Mouse (Mus musculus) right cerebral cortex, adult 2 months (tissue): ENCODE data around the gene Tenm2.

Source experiments
- DNase-seq, 2 experiments: peaks; one replicate each; pipeline ENCODE4 v3.0.0; 2021 to 2022; ENCODE audit warnings: low spot score in 2 of 2

Tenm2 gene

DNA sequence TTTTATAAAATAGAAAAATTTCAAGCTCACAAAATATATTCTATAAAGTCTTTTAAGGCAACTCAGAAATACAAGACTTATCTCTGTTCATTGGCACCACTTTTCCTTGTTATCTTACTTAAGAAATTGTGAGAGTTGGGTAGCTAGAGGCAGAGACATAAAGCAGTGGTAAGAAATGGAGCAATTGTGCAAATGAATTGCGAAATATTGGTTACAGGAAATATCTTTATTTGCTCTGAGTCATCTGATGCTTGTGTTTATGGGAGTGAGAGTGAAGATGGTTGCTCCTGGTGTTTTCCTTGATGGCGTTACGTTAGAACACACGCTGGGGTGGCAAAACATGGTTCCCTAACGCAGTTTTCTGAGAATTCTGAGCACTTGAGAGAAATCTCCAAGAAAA is 156.4 kb downstream of the Tenm2 start:
- DNase-seq, result no peak

DNA sequence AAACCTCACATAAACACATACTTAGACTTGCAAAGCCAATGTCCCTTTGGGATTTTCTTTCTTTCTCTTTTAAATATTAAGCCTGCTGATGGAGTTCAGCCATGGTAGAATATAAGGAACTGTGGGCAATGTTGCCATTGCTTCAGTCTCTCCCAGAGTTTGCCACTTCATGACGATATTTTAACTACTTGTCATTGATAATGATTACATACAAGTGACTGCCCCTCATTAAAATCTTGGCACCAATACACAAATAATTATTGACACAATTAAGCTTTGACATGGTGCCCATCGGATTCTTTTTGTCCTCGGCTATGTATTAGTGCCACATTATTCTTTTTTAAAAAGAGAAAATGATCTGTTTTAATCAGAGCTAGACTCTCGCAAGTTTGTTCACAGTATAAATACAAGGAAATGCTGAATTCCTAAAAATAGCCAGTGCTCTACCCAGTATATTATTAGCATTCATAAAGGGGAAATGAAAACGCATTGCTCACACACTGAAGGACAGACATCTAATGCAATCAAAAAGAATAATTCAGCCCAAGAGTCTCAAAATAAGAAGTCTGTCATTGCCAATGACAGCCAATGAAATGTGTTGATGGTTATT is 158.7 kb downstream of the Tenm2 start:
- DNase-seq, result no peak

DNA sequence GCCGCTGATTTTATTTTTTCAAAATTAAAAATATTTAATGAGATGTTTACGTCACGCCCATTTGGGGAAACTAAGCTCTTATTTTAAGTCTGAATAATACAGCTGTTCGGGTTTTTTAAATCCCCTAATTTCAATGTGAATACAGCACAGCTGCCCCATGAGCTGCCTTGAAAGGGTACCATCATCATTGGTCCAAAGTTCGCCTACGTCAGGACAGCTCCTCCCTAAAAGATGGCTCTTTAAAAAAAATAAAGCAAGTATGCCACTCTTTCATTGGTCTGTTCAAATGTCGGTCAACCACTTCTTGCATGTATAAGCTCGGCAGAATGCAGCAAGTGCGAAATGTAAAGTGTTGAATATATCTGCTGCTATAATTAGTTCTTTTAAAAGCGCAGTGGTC is 160.4 kb downstream of the Tenm2 start:
- DNase-seq, result no peak

DNA sequence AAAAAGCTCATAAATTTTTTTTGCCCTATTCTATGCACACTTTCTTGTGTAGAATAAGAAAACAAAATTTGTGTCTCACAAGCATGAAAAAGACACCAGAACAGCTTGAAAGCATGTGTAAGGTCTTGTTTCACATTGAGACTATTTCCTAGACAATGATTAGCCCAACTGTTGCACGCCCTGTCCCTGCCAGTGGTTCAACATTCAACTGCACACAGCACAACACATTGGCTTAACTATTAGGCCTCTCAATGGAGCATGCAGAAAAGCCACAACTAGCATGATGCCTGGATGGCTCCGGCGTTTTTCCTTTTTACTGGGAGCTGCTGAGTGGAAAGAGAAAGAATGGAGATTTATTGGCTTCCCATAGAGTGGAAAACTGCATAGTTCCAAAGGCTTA is 170.3 kb downstream of the Tenm2 start:
- DNase-seq, result no peak

DNA sequence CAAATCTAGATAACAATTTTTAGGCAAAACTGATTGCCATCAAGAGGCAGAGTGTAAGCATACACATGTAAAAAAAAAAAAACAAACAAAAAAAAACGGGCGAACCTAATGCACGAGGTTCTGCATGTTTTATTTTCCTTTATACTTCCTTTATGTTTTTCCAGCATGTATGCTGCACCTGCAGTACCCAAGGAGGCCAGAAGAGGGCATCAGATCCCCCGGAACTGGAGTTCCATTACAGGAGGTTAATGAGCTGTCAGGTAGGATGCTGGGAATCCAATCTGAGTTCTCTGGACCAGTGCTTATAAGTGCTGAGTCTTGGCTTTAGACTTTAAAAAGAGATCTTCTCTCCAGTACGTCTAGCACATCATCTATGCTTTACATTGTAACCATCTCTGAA is 189.1 kb downstream of the Tenm2 start:
- peak; percentile 11 to 18 for DNase-seq

DNA sequence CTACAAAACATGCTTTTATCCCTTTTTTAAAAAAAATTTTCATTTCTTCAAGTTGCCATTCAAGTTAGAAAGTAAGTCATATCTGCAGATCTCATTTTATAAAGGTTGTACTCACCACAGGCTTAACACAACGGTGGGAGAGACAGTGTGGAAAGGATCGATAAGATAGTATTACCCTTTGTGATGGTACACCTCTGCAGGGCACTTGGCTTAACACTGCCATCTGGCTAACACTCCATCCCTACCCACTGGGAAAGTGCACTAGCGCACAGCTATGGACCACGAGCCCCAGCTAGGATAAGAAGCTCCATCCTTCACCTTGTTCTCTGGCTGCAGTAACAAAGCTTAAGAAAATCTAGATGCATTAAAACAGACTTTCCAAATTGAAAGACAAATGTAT is 194.5 kb downstream of the Tenm2 start:
- no peak for DNase-seq

DNA sequence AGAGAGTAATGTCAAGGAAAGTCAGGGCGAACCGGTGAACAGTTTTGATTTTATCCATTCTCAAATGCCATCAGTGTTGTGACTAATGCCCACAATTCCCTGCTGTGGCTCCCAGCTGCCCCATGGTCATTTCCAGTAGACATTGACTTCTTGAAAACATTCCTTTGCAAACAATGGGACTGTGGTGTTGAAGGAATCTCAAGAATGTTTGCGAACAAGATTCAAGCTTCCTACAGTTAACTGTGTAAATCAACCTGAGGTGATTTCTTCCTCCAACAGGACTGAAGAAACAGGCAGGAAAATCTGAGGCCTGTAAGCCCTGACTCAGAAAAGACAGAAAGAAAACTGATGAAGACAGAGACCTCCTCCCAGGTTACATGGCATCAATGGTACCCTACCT is 196.5 kb downstream of the Tenm2 start:
- DNase-seq, result no peak

DNA sequence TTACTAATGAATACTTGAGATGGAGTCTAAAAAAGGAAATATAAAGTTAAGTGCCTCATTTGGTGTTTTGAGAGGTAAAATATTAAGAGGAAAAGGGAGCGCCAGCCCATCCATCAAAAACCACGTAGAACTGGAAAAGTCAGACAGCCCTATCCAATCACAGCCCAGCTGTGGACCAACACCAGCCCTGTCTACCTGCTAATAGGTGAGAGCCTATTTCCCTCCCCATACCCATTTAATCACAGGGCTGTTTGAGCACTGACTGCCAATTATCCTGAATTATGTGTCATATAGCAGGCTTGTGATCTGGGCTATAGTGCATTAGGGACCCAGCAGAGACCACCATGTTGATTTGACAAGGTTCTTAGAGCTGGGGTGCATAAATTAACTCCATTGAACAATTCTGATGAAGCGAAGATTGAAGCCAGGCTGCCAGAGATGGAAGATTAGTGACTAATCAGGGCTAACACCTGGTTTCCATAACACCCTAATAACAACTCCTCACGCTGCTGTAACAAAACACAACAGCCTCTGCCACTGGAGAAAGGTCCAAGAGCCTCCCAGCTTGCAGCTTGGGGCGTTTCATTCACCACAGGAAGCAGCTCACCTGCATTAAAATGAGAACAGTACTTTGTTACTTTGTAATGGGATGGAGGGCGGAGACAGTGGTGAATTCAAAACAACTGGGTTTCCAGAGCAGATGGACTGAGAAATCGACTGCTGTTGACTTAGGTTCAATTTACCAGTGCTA is 204.3 kb downstream of the Tenm2 start:
- DNase-seq, result no peak

DNA sequence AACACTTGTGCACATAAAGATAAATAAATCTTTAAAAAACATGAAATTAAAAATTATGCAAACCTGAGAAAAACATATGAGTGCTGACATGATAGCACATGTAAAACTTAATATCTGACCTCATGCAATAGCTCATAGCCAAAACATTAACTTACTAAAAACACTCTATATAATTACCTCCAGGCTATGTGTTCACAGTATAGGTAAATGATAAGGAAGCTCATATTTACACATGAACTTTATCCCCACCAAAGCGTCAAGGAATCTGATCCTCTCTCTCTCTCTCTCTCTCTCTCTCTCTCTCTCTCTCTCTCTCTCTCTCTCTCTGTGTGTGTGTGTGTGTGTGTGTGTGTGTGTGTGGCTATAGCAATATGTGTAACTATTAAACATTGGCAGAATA is 223.9 kb downstream of the Tenm2 start:
- DNase-seq, result no peak

DNA sequence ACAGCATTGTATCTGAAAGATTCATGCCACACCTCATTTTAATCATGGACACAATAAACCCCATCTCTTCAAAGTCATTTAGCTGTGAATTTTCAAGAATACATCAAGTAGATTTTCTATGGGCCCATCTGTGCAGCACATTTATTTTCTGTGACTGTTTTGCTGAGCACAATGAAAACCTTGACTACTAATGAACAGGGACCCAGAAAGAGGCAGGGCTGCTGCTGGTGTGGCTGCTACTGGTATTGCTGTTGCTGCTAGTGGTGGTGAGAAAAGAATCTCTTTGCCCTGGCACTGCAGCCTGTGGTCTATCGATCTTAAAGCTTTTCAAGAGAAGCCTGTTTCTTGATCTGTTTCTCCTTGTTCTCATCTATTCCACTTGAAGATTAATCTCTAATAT is 226.5 kb downstream of the Tenm2 start:
- DNase-seq, result no peak

DNA sequence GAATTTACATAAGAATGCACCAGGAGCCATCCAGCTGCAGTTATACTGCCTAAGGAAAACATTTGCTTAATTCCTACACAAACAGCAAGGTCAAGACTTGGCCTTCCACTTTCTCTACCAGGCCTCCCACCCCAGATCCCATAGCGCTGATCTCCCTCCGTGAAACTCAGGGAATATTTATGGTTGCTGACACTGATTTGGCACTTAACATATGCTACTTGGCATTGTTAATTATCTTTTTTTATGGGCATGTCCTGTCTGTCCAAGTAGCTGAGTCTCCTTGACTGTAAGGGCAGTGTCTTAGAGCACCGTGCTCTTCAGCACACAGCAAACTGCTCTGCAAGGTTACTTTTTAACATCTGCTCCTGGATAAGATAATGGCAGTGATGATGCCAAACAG is 238.1 kb downstream of the Tenm2 start:
- no peak for DNase-seq

DNA sequence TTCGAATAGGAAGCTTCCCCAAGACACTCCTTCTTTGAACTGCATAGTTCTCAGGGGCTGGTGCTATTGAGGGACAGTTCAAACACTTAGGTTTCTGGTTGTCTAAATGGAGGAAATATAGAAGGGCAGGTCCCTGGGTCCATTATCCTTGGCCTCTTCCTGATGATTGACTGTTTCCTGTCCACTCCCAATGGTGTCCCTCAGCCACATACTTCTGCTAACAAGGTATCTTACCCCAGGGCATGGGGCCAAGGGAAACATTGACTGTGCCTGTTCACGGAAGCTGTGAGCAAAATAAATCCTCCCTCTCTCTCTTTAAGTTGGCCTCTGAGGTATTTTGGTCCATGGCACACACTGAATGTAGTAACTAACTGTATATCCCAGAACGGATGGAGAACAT is 244.9 kb downstream of the Tenm2 start:
- DNase-seq, result no peak

DNA sequence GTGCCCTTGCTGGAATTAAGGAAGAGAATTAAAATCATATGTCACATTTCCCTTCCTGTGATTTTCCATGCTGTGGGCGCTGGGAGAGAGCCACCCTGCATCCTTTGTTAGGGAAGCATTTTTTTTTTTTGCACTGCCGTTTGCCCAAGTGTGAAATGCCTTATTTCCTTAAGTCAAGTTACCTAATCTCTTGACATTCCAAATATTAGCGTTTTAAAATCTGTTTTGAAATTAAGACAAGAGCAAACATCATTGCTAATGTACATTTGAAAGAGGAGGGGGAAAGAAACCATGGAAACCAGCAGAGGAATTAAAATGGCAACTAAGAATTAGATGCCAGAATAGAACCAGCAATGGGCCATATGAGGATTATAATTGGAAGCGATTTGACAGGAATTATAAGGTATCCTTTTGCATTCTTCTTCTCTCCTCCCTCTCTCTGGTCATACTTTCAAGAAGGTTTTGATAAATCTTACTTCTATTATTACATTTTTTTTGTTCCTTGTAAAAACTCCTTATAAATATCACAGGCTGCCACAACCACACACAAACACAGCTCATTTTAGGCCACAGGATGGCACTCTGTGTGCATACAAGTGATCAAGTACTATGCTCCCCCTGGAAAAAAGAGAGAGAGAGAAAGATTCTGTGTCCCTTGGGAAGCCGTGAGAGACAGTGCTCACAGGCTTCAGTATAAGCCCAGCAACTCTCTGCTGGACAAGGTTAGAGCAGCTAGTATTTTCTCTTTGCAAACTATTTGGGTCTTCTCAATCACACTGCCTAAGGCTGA is 246.8 kb downstream of the Tenm2 start:
- DNase-seq, result peak; percentile 49 to 59

DNA sequence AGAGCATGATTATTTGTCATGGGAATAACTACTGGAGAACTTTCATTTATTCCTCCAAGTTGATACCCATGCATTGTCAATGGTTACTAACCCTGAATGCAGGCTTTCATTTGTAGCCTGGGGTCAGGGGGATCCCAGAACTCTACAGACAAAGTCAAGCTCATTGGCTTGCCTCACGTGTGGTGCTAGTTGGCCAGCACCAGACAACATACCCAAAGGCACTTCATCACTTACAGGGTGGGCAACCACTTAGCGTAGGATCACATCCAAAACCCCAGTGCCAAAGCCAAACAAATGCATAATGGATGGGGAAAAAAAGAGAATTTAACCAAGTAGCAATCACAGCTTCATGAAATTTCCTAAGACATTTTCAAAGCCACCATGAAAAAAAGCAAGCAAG is 261.6 kb downstream of the Tenm2 start:
- no peak for DNase-seq

DNA sequence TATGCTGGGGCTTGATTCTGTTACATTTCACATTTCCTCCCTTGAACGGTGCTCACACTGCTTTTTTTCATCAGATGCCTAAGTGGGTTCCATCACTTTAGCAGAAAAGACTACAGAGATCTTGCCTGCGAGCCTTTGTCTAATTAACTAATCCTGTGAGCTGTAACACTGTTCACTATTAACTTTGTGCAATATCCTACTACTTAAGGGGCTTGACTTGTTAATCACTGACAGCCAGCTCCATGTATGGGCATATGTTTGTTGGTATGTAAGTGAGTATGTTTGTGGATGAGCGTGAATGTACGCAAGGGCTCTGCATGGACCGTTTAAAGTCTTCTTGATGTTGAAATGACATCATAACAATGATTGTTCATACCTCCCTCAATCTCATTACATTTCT is 277.7 kb downstream of the Tenm2 start:
- DNase-seq, result no peak

DNA sequence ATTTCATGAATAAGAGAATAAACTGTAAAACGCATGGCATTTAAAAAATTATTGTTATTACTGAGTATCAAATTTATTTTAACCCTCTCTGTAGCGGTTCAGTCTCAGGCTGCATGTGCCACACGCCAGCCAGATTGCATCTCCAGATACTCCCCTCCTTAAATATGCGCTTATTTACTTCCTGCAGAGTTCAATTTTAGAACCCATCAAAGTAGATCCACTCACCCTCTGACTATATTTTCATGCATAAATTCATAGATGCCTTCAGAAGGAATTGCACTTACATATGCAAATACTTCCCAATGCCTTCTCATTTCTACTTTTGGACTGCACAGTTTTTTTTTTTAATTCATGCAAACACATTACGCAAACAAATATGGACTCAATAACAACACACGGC is 294.3 kb downstream of the Tenm2 start:
- DNase-seq, result no peak

DNA sequence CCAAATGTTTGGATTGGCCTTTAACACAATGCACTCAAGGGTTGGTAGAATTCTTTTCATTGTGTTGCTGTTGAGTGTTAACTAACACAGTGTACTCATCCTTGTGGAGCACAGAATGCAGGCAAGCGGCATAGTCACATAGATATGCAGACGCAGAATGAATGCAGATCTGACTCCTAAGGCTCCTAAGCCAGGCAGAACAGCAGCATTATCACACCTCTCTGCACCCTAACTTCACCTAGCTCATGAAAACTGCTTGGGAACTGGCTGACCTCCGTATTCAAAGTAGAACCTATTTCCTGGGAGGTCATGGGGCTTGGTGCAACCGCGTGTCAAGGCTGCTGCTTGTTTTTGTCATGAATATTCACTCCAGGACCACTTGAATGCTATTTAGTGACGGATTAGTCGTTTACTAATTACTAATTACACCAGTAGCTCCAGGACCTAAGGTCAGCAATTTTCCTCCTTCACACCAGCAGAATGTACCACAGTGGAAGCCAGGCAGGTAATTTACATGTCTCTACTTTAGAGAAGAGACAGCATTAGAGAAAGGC is 295.1 kb downstream of the Tenm2 start:
- no peak for DNase-seq

DNA sequence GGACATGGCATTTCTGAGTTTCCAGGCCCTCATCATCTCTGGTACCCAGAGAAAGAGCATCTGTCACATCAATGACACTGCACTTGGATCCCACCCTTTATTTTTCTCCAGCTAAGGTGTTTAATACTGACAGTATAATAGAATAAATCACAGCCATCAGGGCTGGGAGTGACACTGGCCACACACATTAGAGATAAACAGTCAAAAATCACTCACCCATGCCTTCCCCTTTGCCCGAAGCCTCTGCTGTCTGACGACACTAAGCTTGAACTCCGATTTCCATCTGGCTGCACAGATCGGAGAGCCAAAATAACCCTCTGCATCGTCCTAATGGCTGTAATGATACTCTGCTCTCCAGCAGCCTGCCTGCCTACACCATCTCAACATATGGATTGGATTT is 305.9 kb downstream of the Tenm2 start:
- no peak for DNase-seq

DNA sequence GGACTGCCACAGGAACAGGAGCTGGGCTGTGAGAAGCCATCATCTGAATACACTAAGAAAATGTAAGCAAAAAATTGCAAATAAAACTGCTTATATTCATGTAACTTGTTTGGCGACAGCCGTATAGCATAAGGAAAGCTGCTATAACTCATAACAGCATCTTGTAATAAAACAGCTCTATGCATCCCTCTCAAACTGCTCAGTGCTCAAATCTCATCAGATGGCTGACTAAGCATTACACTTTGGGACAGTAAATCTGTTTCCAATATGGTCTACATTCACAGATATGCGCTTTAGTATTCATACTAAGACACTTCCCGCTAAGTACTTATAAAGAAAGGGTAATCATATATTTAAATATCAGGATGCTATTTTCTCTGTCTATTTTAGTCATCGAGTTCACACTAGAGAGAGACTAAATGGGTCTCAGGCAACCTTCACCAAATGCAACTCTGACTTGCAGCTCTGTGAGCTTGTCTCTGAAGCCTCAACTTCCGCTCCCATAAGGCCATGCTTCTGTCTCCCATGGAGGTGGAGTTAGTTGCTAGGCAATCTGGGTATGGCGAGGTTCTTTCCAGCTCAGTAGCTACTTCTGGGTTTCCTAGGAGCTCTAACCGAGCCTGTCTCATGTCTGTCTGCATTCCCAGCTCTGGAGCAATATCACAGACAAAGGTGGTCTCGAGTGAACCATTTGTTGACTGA is 308.9 kb downstream of the Tenm2 start:
- no peak for DNase-seq

DNA sequence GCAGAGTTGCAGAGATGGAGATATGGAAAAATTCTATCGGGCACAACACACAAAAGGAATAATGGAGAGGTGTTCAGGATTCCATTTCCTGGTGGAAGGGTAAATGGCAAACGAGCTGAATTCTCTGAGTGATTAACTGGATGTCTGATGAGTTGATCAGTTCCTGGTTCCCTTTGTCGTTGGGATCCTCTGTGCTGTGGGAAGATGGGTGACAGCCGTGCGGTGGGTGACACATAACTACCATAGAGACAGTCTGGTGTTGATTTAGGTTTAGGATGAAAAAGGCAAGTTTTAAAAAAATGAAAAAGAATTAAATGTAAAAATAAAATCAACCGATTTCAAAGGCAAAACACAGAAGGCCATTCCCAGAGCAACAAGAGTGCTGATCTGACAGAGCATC is 316.5 kb downstream of the Tenm2 start:
- no peak for DNase-seq

DNA sequence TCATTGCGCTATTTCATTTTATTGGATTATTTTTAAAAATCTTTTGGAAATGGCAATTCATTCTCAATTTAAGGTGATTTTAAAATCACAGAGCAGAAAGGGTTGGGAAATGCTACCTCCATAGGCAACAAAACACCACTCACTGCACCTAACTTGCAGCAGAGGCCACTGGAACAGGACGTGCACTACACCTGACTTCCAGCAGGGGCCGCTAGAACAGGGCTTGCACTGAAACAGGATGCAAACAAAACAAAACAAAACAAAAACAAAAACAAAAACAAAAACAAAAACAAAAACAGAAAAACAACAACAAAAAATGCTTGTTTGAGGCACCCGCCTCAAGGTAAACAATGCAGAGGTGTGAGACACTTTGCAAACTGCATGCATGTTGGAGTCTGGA is 324.4 kb downstream of the Tenm2 start:
- DNase-seq, result no peak

DNA sequence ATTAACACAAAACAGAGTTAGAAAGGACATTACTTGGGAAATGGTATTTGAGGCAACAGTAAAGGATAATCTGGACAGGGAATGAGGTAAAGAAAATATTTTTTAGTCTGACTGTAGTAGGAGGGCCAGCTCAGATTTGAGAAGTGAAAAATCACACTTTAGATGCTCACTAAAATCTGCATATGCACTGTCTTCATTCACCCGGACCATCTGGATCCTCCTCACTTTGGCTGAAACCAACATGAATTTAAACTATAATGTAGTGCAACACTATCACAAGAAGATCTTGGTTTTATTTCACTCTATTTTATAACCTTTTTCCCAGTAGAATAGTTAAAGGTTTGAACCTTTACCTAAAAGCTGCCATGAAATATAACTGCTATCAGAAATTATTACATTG is 326.7 kb downstream of the Tenm2 start:
- no peak for DNase-seq
